Mouse (Mus musculus) C3H10T1/2 (cell line): ENCODE data around the gene Ltb. TPM values are rescaled to one million over a fixed set of nuclear protein-coding genes. Genes with fewer than 3 reads are reported as not detected.

Experiments
- polyA plus RNA-seq, 2 experiments: library from polyadenylated mRNA; unstranded; fragments of >200 nt; fragmentation: generic; extraction: Trizol; gene quantifications; one replicate each; pipeline ENCODE4 v1.2.1; 2012; ENCODE audit warnings: missing spikeins in 2 of 2

Ltb gene
- under 1 TPM; 0.05 to 0.06 TPM for polyA plus RNA-seq

GRCm38 (mm10) chr17:35193881-35194843 is at the start of gene Ltb:
TSS of gene Ltb (plus strand) at chr17:35194439.

GRCm38 (mm10) chr17:35164568-35165450 is 29.4 kb upstream of the Ltb start, which contains the start of gene Prrc2a:
TSS of gene Prrc2a (minus strand) at chr17:35164897.

GRCm38 (mm10) chr17:35175968-35176367 is 18.3 kb upstream of the Ltb start, which contains the start of gene Aif1:
TSS of gene Aif1 (minus strand) at chr17:35176068.

GRCm38 (mm10) chr17:35187959-35188610 is 6.2 kb upstream of the Ltb start, which contains the start of gene Lst1:
TSS of gene Lst1 (minus strand) at chr17:35188439.

GRCm38 (mm10) chr17:35201787-35202186 is 7.5 kb downstream of the Ltb start, which contains the start of gene Tnf:
TSS of gene Tnf (minus strand) at chr17:35202007.

GRCm38 (mm10) chr17:35204494-35205379 is 10.5 kb downstream of the Ltb start, which contains the start of gene Lta:
TSS of gene Lta (minus strand) at chr17:35205351.

GRCm38 (mm10) chr17:35220156-35220952 is 26.1 kb downstream of the Ltb start, which contains the start of gene Gm16181:
TSS of gene Gm16181 (plus strand) at chr17:35220834.

GRCm38 (mm10) chr17:35233114-35233980 is 39.1 kb downstream of the Ltb start, which contains the start of gene Atp6v1g2:
TSS of gene Atp6v1g2 (plus strand) at chr17:35233660.

GRCm38 (mm10) chr17:35235614-35236389 is 41.6 kb downstream of the Ltb start, which contains the start of gene Nfkbil1:
TSS of gene Nfkbil1 (minus strand) at chr17:35235792.

GRCm38 (mm10) chr17:35241305-35242014 is 47.2 kb downstream of the Ltb start, which contains the start of gene Ddx39b:
TSS of gene Ddx39b (plus strand) at chr17:35241746.

Other genes with a start within 250 kb of the Ltb start
- 10 to 100 TPM in 1 of 2 experiments, 1 to 10 TPM in 1; 5.1 to 34.0 TPM for gene Hspa1b, start 235.2 kb upstream of the Ltb start, polyA plus RNA-seq
- not detected for gene Gm20481, start 224.5 kb upstream of the Ltb start, polyA plus RNA-seq
- under 1 TPM; 0.08 to 0.32 TPM for gene Hspa1a, start 222.3 kb upstream of the Ltb start, polyA plus RNA-seq
- gene Hspa1l, start 221.7 kb upstream of the Ltb start, polyA plus RNA-seq = 1 to 10 TPM in 1 of 2 experiments, under 1 TPM in 1; 0.16 to 1.9 TPM
- gene Lsm2, start 212.6 kb upstream of the Ltb start, polyA plus RNA-seq = 100 to 1,000 TPM in 1 of 2 experiments, 10 to 100 TPM in 1; 85.9 to 302 TPM
- 100 to 1,000 TPM; 118 to 278 TPM for gene Vars, start 193.5 kb upstream of the Ltb start, polyA plus RNA-seq
- under 1 TPM; 0.02 to 0.09 TPM for gene Vwa7, start 177.9 kb upstream of the Ltb start, polyA plus RNA-seq
- gene Sapcd1, start 166.4 kb upstream of the Ltb start, polyA plus RNA-seq = 1 to 10 TPM in 1 of 2 experiments, under 1 TPM in 1; 0.81 to 2.6 TPM
- 1 to 10 TPM; 2.2 to 3.3 TPM for gene Msh5, start 147.7 kb upstream of the Ltb start, polyA plus RNA-seq
- gene Clic1, start 144.5 kb upstream of the Ltb start, polyA plus RNA-seq = 100 to 1,000 TPM; 603 to 758 TPM
- gene Ddah2, start 135.4 kb upstream of the Ltb start, polyA plus RNA-seq = 100 to 1,000 TPM in 1 of 2 experiments, 10 to 100 TPM in 1; 66.2 to 309 TPM
- gene Ly6g6c, start 129.1 kb upstream of the Ltb start, polyA plus RNA-seq = 1 to 10 TPM in 1 of 2 experiments, under 1 TPM in 1; 0.11 to 1.9 TPM
- under 1 TPM in 1 of 2 experiments, not detected in 1; 0.14 TPM for gene Mpig6b, start 128.3 kb upstream of the Ltb start, polyA plus RNA-seq
- gene Ly6g6e, start 117.5 kb upstream of the Ltb start, polyA plus RNA-seq = not detected
- not detected for gene Ly6g6d, start 116.4 kb upstream of the Ltb start, polyA plus RNA-seq
- not detected for gene Ly6g6f, start 108.8 kb upstream of the Ltb start, polyA plus RNA-seq
- 100 to 1,000 TPM in 1 of 2 experiments, 10 to 100 TPM in 1; 38.3 to 112 TPM for gene Abhd16a, start 105.2 kb upstream of the Ltb start, polyA plus RNA-seq
- gene Ly6g5c, start 86.2 kb upstream of the Ltb start, polyA plus RNA-seq = not detected
- gene Ly6g5b, start 79.0 kb upstream of the Ltb start, polyA plus RNA-seq = under 1 TPM; 0.12 to 0.45 TPM
- gene Gpank1, start 73.0 kb upstream of the Ltb start, polyA plus RNA-seq = 10 to 100 TPM; 21.2 to 31.6 TPM
- gene Csnk2b, start 72.4 kb upstream of the Ltb start, polyA plus RNA-seq = 100 to 1,000 TPM; 326 to 608 TPM
- 10 to 100 TPM in 1 of 2 experiments, 1 to 10 TPM in 1; 6.0 to 17.0 TPM for gene D17H6S53E, start 68.1 kb upstream of the Ltb start, polyA plus RNA-seq
- gene Apom, start 62.4 kb upstream of the Ltb start, polyA plus RNA-seq = under 1 TPM in 1 of 2 experiments, not detected in 1; 0.44 TPM
- gene Bag6, start 59.3 kb upstream of the Ltb start, polyA plus RNA-seq = 100 to 1,000 TPM; 261 to 413 TPM
- gene Prrc2a, start 29.5 kb upstream of the Ltb start, polyA plus RNA-seq = 100 to 1,000 TPM; 216 to 365 TPM
- gene Aif1, start 18.4 kb upstream of the Ltb start, polyA plus RNA-seq = under 1 TPM in 1 of 2 experiments, not detected in 1; 0.47 TPM
- gene Lst1, start 6.0 kb upstream of the Ltb start, polyA plus RNA-seq = 10 to 100 TPM in 1 of 2 experiments, 1 to 10 TPM in 1; 1.9 to 10.8 TPM
- not detected for gene Tnf, start 7.6 kb downstream of the Ltb start, polyA plus RNA-seq
- under 1 TPM; 0.12 to 0.13 TPM for gene Lta, start 10.9 kb downstream of the Ltb start, polyA plus RNA-seq
- gene Gm16181, start 26.4 kb downstream of the Ltb start, polyA plus RNA-seq = under 1 TPM in 1 of 2 experiments, not detected in 1; 0.20 TPM
- gene Atp6v1g2, start 39.2 kb downstream of the Ltb start, polyA plus RNA-seq = 1 to 10 TPM; 1.8 to 4.6 TPM
- 10 to 100 TPM; 26.9 to 35.6 TPM for gene Nfkbil1, start 41.4 kb downstream of the Ltb start, polyA plus RNA-seq
- 100 to 1,000 TPM; 295 to 318 TPM for gene Ddx39b, start 47.3 kb downstream of the Ltb start, polyA plus RNA-seq
- 10 to 100 TPM; 15.2 to 43.8 TPM for gene H2-D1, start 68.3 kb downstream of the Ltb start, polyA plus RNA-seq
- 1 to 10 TPM; 1.8 to 5.9 TPM for gene H2-Q1, start 126.0 kb downstream of the Ltb start, polyA plus RNA-seq
- under 1 TPM in 1 of 2 experiments, not detected in 1; 0.05 TPM for gene H2-Q2, start 147.8 kb downstream of the Ltb start, polyA plus RNA-seq
- 10 to 100 TPM in 1 of 2 experiments, under 1 TPM in 1; 0.61 to 14.6 TPM for gene H2-Q4, start 185.2 kb downstream of the Ltb start, polyA plus RNA-seq
- under 1 TPM in 1 of 2 experiments, not detected in 1; 0.05 TPM for gene H2-Q6, start 230.4 kb downstream of the Ltb start, polyA plus RNA-seq
- gene H2-Q7, start 244.7 kb downstream of the Ltb start, polyA plus RNA-seq = under 1 TPM; 0.05 to 0.31 TPM